Comparison of ENCODE assay signal across 11 mouse cellular contexts in the genomic region with DNA sequence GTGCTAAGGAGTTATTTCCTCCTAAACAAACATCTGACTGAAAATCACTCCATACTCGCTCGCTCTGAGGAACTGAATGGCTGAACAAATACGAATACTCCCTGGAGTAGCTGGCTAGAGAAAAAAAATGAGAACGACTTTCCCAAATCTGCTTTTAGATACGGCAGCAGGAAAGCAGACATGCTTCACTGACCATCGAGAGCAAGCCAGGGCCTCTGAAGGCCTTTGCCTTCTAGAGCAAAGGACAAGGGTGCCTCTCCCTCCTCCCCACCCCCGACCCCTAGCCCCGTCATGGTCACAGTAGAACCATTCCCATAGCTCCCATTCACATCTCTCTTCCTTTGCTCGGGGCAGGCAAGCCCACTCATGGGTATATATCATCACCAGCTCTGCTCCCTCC. TPM values are rescaled to one million over a fixed set of nuclear protein-coding genes. Genes with fewer than 3 reads are reported as not detected.
"Had no signal": no experiment of that assay in that cellular context is flagged by ENCODE, and none has a peak within 500 bp of the region (broad histone marks: within the 10 kb centered on the region; RNA-seq: fewer than 3 reads in every experiment).

No protein-coding gene starts in this region.

- H3K36me3 ChIP-seq: lung, embryonic 15.5 days; midbrain, embryonic 12.5 days had no signal

- H3K9me3 ChIP-seq: lung, embryonic 15.5 days had no signal

- H3K9ac ChIP-seq: limb, embryonic 12.5 days; liver, embryonic 13.5 days; liver, postnatal 0 days; lung, embryonic 15.5 days; midbrain, embryonic 12.5 days had no signal

- DNase-seq: liver; liver, embryonic 13.5 days; liver, postnatal 0 days; lung, postnatal 14 days; right cerebral cortex, postnatal 25 days had no signal

- ATAC-seq: inflammation-experienced regulatory T-cells, adult 6 months; liver, postnatal 0 days had no signal

- H3K4me2 ChIP-seq: limb, embryonic 12.5 days; liver, embryonic 13.5 days; lung, embryonic 15.5 days; midbrain, embryonic 12.5 days had no signal

- H3K4me3 ChIP-seq: limb, embryonic 12.5 days; liver, embryonic 13.5 days; lung, embryonic 15.5 days; megakaryocyte, embryonic 14.5 days; midbrain, embryonic 12.5 days had no signal

- H3K27ac ChIP-seq: limb, embryonic 12.5 days; liver, embryonic 13.5 days; lung, embryonic 15.5 days; macrophage; midbrain, embryonic 12.5 days had no signal

- H3K27me3 ChIP-seq: limb, embryonic 12.5 days; liver, embryonic 13.5 days; lung, embryonic 15.5 days; megakaryocyte, embryonic 14.5 days; midbrain, embryonic 12.5 days had no signal

- H3K4me1 ChIP-seq: liver, embryonic 13.5 days; midbrain, embryonic 12.5 days had no signal

RNA-seq across cellular contexts. Expression of a gene that starts 16.6 kb away (rescaled TPM):
- polyA plus RNA-seq: macrophage had no signal
